Mouse (Mus musculus) forebrain, embryonic 14.5 days (tissue): ENCODE results near the gene Pold2. TPM values are rescaled to one million over a fixed set of nuclear protein-coding genes. Genes with fewer than 3 reads are reported as not detected.

Source experiments
- ATAC-seq: fragments of 200-750 bp; cut with Nextera tagmentation; 2 replicates; pipeline ENCODE4 v1.8.0; 2017; ENCODE audit warnings: mild to moderate bottlenecking, moderate library complexity
- DNase-seq: peaks from one replicate; pipeline ENCODE4 v3.0.0-alpha.2; 2015; ENCODE audit warnings: low spot score
- H3K27ac ChIP-seq: fragments of 300-500 bp; sonication (generic); 2 replicates; pipeline ENCODE4 v1.5.1; 2014; ENCODE audit warnings: low read depth, mild to moderate bottlenecking, control low read depth, low read length, moderate library complexity
- H3K27me3 ChIP-seq: fragments of 300-500 bp; sonication (generic); replicated peaks from 2 replicates; pipeline ENCODE4 v1.6.1; 2014; ENCODE audit warnings: low read length, control low read depth, mixed read lengths; ENCODE audit not compliant: control insufficient read depth, insufficient read depth
- H3K36me3 ChIP-seq: fragments of 300-500 bp; sonication (generic); 2 replicates; pipeline ENCODE4 v1.6.1; 2014; ENCODE audit warnings: low read length, control low read depth; ENCODE audit not compliant: control insufficient read depth, insufficient read depth
- H3K4me1 ChIP-seq: fragments of 300-500 bp; sonication (generic); 2 replicates; pipeline ENCODE4 v1.6.1; 2014; ENCODE audit warnings: antibody characterized with exemption, low read length, control low read depth; ENCODE audit not compliant: control insufficient read depth, insufficient read depth
- H3K4me2 ChIP-seq: fragments of 300-500 bp; sonication (generic); 2 replicates; pipeline ENCODE4 v1.6.1; 2014; ENCODE audit warnings: mild to moderate bottlenecking, control low read depth, low read length
- H3K4me3 ChIP-seq: fragments of 300-500 bp; sonication (generic); 2 replicates; pipeline ENCODE4 v1.5.1; 2014; ENCODE audit warnings: low read depth, low read length, control low read depth
- H3K9ac ChIP-seq: fragments of 300-500 bp; sonication (generic); 2 replicates; pipeline ENCODE4 v1.6.1; 2014; ENCODE audit warnings: mild to moderate bottlenecking, low read length, control low read depth, moderate library complexity
- H3K9me3 ChIP-seq: fragments of 300-500 bp; sonication (generic); replicated peaks from 2 replicates; pipeline ENCODE4 v1.6.1; 2016; ENCODE audit warnings: low read length, control low read depth, mixed read lengths; ENCODE audit not compliant: control insufficient read depth
- WGBS: fragments of 180-500 bp; shearing (Covaris S2); extraction: QIAGEN DNeasy Blood & Tissue Kit; methylation state at CpG from one replicate; pipeline ENCODE4 v1.1.7; 2014; 5-methylcytosine and 5-hydroxymethylcytosine counted together
- polyA plus RNA-seq: library from polyadenylated mRNA; unstranded; fragments of >200 nt; fragmentation: Nextera tagmentation; extraction: Ambion mirVana; gene quantifications from 2 replicates; pipeline ENCODE4 v1.2.1, GENCODE M21; 2014

Pold2 gene
- polyA plus RNA-seq = 65.0 and 73.0 TPM in 2 replicates

GRCm38 (mm10) chr11:5877921-5878526 is at the start of gene Pold2:
Gene Pold2, minus strand, starts transcription at chr11:5878292.
- Histone ChIP-seq H3K4me3 (peak within 1 kb of the TSS; percentile 60), H3K9me3 (no peaks in the 10 kb centered on the region), H3K27ac (peak within 1 kb of the TSS; percentile 82; the same call in 1 of the 2 replicates), H3K4me1 (peaks cover 8% of the 10 kb centered on the region), H3K27me3 (no peaks in the 10 kb centered on the region), H3K4me2 (peak within 1 kb of the TSS; percentile 62), H3K36me3 (peaks cover 30% of the 10 kb centered on the region), H3K9ac (peak within 1 kb of the TSS; percentile 58)
- DNase-seq (peak; percentile 99), ATAC-seq (peak; percentile 100)
- under 1% methylated on average over 52 of the region's 52 CpGs for WGBS

GRCm38 (mm10) chr11:5926696-5927220 is 48.7 kb upstream of the Pold2 start:
- Histone ChIP-seq H3K36me3 (no peaks in the 10 kb centered on the region), H3K9me3 (no peaks in the 10 kb centered on the region), H3K4me3 (no peak overlapping the region), H3K4me1 (no peaks in the 10 kb centered on the region), H3K27me3 (no peaks in the 10 kb centered on the region), H3K9ac (no peak overlapping the region), H3K4me2 (no peak overlapping the region), H3K27ac (no peak overlapping the region)
- ATAC-seq = no peak
- WGBS = 81% methylated on average over 3 of the region's 3 CpGs
- no peak for DNase-seq

- no peaks in the 10 kb centered on the region for H3K4me1 ChIP-seq
- no peak overlapping the region for H3K4me2 ChIP-seq
- ATAC-seq = no peak
- DNase-seq = no peak
- H3K4me3 ChIP-seq = no peak overlapping the region
- H3K27me3 ChIP-seq = no peaks in the 10 kb centered on the region
- WGBS = 63% methylated on average over 8 of the region's 8 CpGs
- H3K9me3 ChIP-seq = no peaks in the 10 kb centered on the region
- H3K36me3 ChIP-seq = no peaks in the 10 kb centered on the region
- no peak overlapping the region for H3K27ac ChIP-seq
- H3K9ac ChIP-seq = no peak overlapping the region
Observed at GRCm38 (mm10) chr11:5924699-5925098, 46.6 kb upstream of the Pold2 start.

GRCm38 (mm10) chr11:5920323-5920960 is 42.4 kb upstream of the Pold2 start:
- no peaks in the 10 kb centered on the region for H3K4me1 ChIP-seq
- H3K9ac ChIP-seq = no peak overlapping the region
- ATAC-seq (no peak), DNase-seq (no peak)
- no peak overlapping the region for H3K4me2 ChIP-seq
- no peaks in the 10 kb centered on the region for H3K36me3 ChIP-seq
- WGBS = 33% methylated on average over 17 of the region's 17 CpGs
- no peak overlapping the region for H3K27ac ChIP-seq
- no peaks in the 10 kb centered on the region for H3K27me3 ChIP-seq
- H3K9me3 ChIP-seq = no peaks in the 10 kb centered on the region
- no peak overlapping the region for H3K4me3 ChIP-seq

- no peak overlapping the region for H3K27ac ChIP-seq
- H3K36me3 ChIP-seq = no peaks in the 10 kb centered on the region
- ATAC-seq (no peak), DNase-seq (no peak)
- H3K27me3 ChIP-seq = no peaks in the 10 kb centered on the region
- H3K9ac ChIP-seq = no peak overlapping the region
- 94% methylated on average over 4 of the region's 4 CpGs for WGBS
- H3K4me2 ChIP-seq = no peak overlapping the region
- no peaks in the 10 kb centered on the region for H3K4me1 ChIP-seq
- no peaks in the 10 kb centered on the region for H3K9me3 ChIP-seq
- H3K4me3 ChIP-seq = no peak overlapping the region
Observed at GRCm38 (mm10) chr11:5919606-5920005, 41.5 kb upstream of the Pold2 start.

GRCm38 (mm10) chr11:5918111-5918510 is 40.0 kb upstream of the Pold2 start:
- WGBS = 82% methylated on average over 2 of the region's 2 CpGs
- Histone ChIP-seq H3K4me2 (no peak overlapping the region), H3K9me3 (no peaks in the 10 kb centered on the region), H3K27me3 (no peaks in the 10 kb centered on the region), H3K4me3 (no peak overlapping the region), H3K9ac (no peak overlapping the region), H3K27ac (no peak overlapping the region), H3K4me1 (no peaks in the 10 kb centered on the region), H3K36me3 (no peaks in the 10 kb centered on the region)
- DNase-seq (no peak), ATAC-seq (no peak)

GRCm38 (mm10) chr11:5916178-5916548 is 38.1 kb upstream of the Pold2 start:
- Histone ChIP-seq H3K4me3 (no peak overlapping the region), H3K36me3 (no peaks in the 10 kb centered on the region), H3K4me2 (no peak overlapping the region), H3K9me3 (no peaks in the 10 kb centered on the region), H3K27ac (no peak overlapping the region), H3K9ac (no peak overlapping the region), H3K4me1 (no peaks in the 10 kb centered on the region), H3K27me3 (no peaks in the 10 kb centered on the region)
- ATAC-seq (no peak), DNase-seq (no peak)
- 74% methylated on average over 8 of the region's 8 CpGs for WGBS

- 81% methylated on average over 5 of the region's 5 CpGs for WGBS
- H3K9ac ChIP-seq = no peak overlapping the region
- no peak for ATAC-seq
- no peaks in the 10 kb centered on the region for H3K27me3 ChIP-seq
- H3K4me2 ChIP-seq = no peak overlapping the region
- no peaks in the 10 kb centered on the region for H3K36me3 ChIP-seq
- no peak overlapping the region for H3K4me3 ChIP-seq
- H3K4me1 ChIP-seq = no peaks in the 10 kb centered on the region
- no peaks in the 10 kb centered on the region for H3K9me3 ChIP-seq
- H3K27ac ChIP-seq = no peak overlapping the region
- DNase-seq = no peak
Observed at GRCm38 (mm10) chr11:5915429-5916177, 37.5 kb upstream of the Pold2 start.

GRCm38 (mm10) chr11:5914940-5915339 is 36.8 kb upstream of the Pold2 start:
- H3K4me3 ChIP-seq = no peak overlapping the region
- WGBS = 58% methylated on average over 5 of the region's 5 CpGs
- no peaks in the 10 kb centered on the region for H3K27me3 ChIP-seq
- ATAC-seq = no peak
- H3K36me3 ChIP-seq = no peaks in the 10 kb centered on the region
- no peak overlapping the region for H3K9ac ChIP-seq
- no peak overlapping the region for H3K4me2 ChIP-seq
- no peak for DNase-seq
- H3K4me1 ChIP-seq = no peaks in the 10 kb centered on the region
- H3K9me3 ChIP-seq = no peaks in the 10 kb centered on the region
- H3K27ac ChIP-seq = no peak overlapping the region
